Mouse (Mus musculus): ENCODE measurements around the gene Vgf. TPM values are rescaled to one million over a fixed set of nuclear protein-coding genes. Genes with fewer than 3 reads are reported as not detected.

Gene Vgf
- total RNA-seq (2021), result under 1 TPM; 0.21 to 0.45 TPM
- long read RNA-seq, experiment 1, result 0 reads
- long read RNA-seq, experiment 2, result 0 reads

DNA sequence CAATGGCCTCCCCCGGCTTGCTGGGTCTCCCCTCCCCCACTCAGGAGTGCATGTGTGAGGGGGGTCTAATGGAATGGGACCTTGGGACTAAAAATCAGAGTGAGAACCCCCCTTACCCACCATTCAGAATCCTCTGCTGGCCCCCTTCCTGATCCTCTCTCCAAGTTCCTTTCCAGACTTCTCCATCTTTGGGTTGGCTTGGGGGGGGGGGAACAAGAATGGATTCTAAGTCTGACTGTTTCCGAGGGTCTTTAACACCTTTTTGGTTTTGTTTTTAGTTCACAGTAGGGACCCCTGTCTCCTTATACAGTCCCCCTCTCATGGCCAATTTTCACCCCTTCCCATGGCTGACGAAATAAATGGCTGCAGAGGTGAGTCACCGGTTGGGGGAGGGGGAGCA, at the start of gene Vgf:
Gene Vgf (plus strand): TSS at position 301 of the 400 bp plus-strand sequence.
- no peak for DNase-seq

DNA sequence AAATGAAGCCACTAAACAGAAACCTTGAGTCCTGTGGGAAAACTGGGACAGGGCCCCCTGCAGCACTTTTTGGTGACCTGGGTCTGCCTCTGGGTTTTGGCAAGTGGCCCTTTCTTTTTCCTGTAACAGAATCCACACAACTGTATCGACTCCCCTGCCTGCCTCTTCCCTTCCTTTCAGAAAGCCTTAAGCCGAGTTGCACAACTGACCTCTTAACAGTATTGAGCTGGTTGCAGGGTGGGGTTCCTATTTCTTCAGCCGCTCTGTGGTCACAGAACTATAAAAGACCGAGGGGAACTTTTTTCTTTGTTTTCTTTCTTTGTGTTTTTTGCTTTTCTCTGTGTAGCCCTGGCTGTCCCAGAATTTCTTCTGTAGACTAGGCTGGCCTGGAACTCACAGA, 48.4 kb upstream of the Vgf start:
- no peak for DNase-seq

DNA sequence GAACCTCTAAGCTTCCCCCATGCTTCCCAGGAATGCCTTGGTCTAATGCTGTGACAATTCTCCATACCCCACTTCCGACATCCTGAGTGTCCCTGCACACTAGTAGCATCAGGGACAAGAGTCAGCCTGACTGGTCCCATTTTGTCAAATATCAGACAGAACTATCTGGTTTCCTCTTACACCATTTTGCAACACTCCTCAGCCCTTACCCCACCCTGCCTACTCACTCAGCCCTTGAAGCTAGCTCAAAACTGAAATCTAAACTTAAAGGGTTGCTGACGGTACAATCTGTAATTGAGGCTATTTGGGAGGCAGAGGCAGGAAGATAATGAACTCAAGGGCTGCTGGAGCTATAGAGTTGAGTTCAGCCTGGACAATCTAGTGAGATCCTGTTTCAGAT, 46.4 kb upstream of the Vgf start:
- no peak for DNase-seq

DNA sequence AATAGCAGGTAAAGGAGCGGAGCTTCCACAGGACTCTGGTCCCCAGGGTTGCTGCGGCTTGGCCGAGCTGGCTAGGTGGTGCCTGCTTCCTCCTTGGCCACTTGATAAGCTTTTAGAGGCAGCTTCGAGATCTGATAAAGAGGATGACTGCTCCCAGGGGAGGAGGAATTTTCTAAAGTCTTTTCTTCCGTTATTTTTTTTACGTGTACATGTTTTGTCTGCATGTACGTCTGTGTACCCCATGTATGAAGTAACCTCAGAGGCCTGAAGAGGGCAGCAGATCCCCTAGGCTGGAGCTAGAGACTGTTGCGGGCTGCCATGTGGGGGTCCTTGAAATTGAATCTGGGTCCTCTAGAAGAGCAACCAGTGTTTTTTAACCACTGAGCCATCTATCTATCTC, 45.2 kb upstream of the Vgf start:
- DNase-seq, result no peak

DNA sequence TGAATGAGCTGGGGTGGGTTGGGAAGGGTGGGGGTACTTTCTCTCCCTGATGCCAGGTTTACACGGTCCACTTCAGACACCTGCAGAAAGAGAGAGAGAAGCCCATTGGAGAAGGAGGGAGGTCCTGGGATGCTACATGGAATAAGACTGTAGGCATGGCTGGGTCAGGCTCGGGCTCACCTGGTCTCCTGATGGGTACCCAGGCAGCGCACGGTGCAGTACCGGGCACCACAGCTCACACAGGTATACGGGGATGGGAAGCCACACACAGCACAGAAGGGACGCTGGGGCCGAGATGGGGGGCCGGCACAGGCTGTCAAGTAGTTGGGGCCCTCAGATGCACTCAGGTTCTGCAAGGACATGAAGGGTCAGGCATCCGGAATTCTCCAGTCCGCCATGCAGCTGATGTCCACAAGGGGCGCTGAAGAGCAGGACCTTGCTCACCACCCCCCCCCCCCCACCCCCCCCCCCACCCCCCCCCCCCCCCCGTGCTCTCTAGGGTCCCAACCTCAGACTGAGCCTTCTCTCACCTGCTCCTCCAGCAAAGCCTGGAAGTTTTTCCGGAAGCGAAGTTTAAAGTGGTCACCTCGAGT, 43.8 kb upstream of the Vgf start:
- peak; percentile 77 for DNase-seq

DNA sequence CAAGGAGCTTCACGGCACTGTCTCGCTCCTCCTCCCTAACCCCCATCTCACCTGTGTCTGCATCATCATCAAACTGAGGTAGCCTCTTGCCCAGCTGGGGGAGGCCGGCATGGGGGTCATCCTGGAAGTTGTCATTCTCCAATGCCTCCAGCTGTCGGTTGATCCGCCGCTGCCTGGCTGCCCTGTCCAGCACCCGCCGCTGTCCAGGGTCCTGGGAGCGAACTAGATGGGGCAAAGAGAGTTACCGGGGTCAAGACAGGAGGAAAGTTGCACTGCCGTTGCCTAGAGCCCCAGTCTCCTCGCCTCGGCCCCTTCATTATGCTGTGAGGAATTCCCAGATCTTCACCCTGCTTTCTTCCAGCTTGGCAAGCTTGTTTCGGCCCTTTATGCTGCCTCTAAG, 41.4 kb upstream of the Vgf start:
- DNase-seq, result no peak

DNA sequence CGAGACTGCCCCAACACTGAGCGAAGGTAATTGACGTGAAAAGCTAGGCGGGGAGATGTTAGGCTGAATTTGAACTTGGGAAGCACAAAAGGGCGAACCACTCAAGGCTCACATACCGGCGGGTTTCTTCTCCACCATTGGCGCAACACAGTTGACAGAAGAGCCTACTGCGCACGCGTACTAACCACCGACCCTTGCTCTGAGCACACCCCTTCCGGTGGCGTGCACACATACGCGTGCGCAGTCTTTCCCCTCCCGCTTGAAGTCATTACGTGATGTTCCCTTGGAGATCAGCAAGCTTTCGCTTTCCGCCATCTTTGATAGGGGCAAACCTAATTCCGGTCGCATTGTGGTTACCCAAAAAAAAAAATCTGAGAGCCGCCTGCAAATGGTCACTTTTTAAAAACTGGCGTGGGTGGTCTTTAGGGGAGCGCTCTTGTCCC, 39.5 kb upstream of the Vgf start, which contains the start of gene Plod3:
Gene Plod3 (plus strand): TSS at position 325 of the 443 bp plus-strand sequence.
- peak; percentile 95 for DNase-seq

DNA sequence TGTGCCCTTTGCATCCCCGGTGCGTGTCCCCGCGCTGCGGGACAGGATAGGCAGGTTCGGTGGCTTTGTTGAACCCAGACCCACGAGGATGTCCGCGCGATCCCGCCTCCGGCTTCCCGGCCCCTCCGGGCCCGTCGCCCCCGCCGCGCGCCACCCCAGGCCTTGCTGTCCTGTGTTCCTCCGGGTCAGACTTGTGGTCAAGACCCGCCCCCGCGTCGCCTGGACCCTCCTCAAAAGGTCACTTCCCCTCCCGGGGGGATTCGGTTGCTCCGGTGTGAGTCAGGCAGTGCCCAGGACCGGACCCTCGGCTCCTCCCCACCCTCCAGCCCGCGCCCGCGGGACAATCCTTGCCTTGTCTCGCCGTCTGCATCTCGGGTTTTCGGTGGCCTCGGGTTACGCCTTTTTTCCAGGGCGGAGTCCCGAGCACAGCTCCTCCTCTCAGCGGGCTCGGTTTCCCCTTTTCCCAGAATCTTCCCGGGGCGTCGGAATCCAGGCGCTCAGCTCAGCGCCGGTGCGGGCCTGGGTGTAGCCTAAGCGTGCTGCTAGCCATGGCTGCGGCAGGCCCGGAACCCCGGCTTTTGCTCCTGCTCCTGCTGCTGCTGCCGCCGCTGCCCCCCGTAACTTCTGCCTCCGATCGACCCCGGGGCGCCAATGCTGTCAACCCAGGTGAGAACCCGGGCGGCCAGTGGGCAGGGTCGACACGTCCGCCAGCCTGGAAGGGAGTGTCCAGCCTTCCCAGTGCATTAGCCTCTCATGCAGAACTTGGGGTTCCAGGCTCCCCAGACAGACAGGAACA, 38.9 kb upstream of the Vgf start:
- DNase-seq, result peak; percentile 74

DNA sequence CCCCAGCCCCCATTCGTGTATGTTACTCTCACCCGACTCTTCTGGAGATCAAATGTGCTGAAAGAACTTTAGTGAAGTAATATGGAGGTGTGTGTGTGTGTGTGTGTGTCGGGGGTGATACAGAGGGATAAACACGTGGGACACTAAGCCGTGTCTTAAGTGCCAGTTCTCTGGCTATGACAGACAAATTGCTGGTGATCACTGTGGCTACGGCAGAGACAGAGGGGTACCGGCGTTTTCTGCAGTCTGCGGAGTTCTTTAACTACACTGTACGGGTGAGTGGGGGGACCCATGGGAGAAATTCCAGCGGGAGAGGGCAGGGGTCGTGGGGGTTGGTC, 38.3 kb upstream of the Vgf start, which contains the start of gene Znhit1:
Gene Znhit1 (minus strand): TSS at position 88 of the 338 bp plus-strand sequence.
- no peak for DNase-seq

DNA sequence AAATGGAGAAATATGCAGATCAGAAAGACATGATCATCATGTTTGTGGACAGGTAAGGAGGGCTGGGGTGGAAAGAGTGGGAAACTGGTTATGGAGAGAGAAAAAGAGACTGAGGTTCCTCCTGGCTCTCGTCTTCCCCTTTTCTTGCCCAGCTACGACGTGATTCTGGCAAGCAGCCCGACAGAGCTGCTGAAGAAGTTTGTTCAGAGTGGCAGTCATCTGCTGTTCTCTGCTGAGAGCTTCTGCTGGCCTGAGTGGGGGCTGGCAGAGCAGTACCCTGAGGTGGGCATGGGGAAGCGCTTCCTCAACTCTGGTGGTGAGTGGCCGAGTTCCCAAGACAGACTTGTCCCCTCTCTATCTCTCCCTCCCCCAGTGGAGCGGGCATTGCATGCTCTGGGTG, 37.8 kb upstream of the Vgf start:
- peak; percentile 38 for DNase-seq

DNA sequence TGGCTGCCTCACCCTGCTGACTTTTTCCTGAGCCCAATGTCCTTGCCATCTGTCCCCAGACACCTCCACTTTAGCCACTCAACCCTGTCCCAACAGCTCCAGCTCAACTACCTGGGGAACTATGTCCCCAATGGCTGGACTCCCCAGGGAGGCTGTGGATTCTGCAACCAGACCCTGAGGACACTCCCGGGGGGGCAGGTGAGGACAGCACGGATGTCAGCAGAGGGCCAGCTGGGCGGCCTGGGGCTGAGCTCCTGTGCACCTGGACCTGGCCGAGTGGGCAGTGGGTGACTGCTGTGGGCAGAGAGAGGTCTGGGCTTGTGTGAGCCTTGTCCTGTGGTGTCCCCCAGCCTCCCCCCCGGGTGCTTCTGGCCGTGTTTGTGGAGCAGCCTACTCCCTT, 36.4 kb upstream of the Vgf start:
- no peak for DNase-seq

DNA sequence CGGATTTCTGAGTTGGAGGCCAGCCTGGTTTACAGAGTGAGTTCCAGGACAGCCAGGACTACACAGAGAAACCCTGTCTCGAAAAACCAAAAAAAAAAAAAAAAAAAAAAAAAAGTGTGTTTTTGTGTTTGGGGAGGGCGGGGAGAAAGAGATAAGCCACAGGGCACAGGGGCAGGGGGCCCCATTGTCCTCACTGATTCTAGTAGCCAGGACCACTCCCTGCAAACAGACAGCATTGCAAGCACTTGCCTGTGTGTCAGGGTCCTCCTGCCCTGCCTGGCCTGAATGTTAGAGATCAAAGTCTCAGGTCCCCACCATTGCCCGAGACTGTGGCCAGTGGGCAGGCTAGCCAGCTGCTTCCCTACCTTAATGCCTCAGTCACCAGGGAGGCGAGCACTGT, 26.7 kb upstream of the Vgf start:
- no peak for DNase-seq

DNA sequence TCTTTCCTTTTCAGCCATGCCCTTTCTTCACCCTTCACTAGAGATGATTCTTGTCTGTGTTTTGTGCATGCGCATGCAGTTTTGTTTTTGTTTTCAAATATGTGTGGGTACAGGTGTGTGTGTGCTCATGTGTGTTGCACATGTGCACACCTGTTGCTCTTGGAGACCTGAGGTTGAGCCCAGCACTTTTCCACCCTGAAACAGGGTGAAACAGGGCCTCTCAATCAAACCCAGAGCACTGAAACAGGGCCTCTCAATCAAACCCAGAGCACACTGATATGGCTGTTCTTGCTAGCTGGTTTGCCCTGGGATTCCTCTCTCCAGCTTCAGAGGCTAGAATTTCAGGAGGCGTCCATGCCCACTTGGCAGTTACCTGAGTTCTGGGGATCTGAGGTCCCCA, 25.6 kb upstream of the Vgf start:
- DNase-seq, result no peak

DNA sequence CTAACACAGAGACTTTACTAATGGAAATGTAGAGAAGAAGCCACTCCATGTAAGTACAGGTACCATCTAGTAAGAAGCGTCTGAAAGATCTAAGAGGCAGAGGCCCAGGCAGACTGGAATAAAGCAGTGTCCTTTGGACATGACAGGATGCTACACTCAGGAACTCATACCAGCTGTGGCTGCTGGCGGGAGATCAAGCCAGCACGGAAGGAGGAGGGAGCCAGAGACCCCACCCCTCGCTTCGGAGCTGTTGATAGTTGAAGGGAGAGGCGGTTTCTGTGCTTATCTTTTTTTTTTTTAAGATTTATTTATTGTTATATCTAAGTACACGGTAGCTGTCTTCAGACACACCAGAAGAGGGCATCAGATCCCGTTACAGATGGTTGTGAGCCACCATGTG, 18.9 kb upstream of the Vgf start:
- no peak for DNase-seq

DNA sequence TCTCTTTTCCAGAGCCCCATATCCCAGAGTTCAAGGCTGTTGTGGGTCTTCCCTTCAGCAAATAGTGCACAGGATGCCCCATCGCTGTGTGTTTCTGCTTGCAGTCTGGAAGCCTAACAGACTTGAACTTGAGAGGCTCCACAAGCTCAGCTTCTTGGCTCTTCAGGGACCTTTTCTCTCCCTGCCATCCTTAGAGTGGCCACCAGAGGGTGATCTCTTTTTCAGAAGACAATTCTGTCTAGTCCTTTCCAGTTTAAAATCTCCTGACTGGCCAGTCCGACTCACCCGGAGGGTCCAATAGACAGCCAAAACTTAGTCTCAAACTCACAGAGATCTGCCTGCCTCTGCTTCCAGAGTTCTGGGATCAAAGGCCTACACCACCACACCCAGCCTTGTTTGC, 16.2 kb upstream of the Vgf start:
- DNase-seq, result peak; percentile 60

DNA sequence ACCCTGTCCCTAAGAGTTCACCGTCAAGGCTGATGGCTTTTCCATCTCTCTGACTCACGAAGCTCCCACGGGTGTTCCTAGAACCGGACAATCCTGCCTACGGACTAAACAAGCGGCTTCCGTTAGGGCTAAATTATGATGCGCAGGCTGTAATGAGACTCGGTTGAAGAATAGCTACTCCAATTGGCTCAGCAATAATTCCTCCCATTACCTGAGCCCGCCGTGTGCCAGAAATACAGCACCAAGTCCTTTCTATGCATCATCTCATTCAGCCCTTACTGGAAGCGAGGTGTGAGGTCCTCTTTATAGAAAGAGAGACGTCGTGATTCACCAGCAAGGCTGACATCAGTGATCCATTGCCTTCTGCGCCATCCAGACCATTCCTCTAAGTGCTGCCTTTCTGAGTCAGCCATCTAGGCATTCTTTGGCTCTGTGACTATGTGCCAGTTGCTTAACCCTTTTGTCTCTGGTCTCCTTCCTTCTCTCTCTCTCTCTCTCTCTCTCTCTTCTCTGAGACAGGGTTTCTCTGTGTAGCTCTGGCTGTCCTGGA, 13.7 kb upstream of the Vgf start:
- no peak for DNase-seq

DNA sequence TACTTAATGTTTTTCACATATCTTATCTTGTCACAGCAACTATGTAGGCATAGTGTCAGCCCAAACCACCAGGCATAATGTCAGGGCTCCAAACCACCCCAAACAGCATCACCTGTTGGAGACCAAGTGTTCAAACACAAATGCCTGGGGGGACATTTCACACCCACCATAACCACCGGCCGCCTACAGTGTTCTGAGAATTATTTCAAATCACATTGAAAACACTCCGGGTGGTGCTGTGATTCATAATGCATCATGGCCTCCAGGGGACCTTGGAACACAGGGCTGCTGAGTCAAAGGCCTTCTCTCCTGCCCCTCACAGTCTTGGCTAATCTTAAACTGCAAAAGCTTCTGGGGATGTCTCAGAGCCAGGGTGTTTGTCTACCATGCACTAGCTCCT, 10.3 kb upstream of the Vgf start:
- DNase-seq, result no peak

DNA sequence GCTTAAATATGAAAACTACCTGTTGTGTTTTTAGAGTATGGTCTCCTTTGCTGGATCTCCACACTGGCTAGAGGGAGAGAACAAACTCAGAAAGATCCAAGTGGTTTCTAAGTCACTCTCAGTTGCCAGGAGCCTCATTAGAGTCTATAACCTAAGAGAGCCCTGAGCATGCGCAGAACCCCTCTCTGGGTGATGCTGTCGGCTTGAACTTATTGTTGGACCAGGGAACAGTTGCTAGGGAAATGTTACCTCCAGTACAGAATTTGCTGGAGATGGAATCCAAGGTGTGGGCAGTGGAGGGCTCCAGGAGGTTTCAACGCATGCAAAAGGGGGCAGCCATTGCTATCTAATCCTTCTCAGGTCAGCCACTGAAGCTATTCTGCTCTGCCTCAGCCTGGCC, 1.9 kb upstream of the Vgf start:
- no peak for DNase-seq

DNA sequence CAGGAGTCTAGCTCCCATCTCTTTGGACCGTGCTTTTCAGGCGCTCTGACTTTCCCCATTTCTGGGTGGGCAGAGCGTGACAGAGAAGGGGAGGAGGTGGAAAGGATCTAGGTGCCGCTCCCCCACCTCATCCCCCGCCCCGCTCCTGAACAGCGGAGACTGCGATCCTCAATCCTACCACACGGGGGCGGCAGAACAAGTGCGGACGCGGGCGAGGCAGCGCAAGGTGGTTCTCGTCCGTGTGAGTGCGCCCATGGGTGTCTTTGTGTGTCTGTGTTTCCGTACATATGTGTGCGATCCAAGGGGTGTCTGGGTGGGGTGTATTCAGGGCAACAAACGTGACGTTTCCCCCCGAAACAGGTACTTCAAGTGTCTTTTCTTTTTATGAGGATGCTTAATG, 1.1 kb upstream of the Vgf start:
- DNase-seq, result peak; percentile 88

DNA sequence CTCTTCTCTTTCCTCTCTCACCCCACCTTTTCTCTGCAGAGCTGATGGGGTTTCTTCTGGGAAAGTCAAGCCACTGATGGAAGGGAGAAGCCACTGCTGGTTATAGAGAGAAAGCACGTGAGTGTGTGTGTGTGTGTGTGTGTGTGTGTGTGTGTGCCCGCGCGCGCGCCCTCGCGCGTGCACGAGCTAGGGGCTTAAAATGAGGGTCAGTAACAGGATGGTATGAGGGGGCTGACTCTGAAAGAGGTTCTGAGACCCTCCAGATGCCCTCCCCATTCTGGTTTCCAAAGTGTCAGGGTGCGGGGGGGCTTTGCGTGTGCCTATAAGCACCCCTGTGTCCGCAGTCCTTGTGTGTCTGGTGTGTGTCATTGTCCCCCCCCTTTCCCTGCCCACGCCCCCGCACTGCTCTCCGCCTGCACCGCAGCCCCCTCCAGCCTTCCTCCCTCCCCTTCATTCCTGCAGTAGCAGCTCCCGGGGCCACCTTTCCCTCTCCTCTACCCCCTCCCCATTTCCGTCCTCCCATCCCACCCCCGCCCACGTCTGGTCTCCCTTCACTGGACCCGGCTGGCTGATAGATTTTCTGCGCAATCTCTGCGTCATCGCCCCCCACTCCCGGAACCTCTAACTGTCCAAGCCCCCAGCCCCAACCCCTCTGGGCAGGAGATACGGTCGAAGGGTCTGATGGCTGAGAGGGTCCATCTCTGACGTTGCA, 2.5 kb downstream of the Vgf start:
- DNase-seq, result no peak

DNA sequence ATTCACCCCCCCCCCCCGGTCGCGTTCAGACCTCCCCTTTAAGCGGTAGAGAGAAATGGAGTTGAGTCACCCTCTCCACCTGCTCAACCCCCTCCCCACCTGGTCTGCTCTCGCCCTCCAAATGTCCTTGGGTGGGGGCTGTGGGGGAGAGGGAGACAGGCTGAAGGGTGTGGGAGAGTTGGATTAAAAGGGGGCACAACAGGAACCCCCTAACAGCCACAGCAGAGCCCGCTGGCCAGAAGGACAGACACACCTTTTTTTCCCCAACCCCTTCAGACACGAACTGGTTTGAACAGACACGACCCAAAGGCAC, 3.0 kb downstream of the Vgf start:
- DNase-seq, result no peak

DNA sequence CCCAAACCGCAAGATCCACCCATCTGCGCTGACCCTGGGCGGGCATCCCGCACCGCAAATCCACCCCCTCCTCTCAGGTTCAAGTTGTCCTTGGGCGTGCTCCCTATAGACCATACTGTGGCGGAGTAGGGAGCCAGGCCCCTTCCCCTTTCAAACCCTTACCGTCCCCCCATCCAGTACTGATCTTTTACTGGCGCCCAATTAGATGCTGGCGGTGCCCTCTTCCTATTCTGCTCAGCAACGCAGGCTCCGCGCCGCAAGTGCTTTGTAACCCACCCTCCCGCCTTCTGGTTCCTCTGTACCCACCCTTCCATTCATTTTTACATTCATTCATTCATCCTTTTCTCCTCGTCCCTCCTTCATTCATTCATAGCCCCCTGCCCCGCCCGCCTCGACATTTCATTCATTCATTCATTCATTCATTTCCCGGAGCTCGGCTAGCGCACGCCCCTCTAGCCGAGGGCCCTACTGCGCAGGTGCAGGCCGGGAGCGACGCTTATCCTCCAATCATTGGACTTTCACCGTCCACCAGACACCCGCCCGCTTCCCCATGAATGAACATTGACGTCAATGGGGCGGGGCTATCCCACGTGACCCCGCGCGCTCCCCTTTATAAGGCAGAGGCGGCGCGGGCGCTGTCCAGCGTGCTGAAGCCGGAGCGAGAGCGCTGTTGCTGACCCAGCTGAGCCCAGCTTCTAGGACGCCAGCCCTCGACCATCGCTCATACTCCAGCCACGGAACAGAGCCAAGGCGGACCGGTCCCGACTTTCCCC, 3.6 kb downstream of the Vgf start:
- DNase-seq, result peak; percentile 99
